Mouse (Mus musculus) right cerebral cortex, postnatal 4 days (tissue): ENCODE results near the gene Cdk19.
"Not testable (repeated sequence)": the region's sequence is repeated elsewhere in the genome, so short reads cannot be mapped to it uniquely, and the experiment has no call there.

Experiments used
- DNase-seq: peaks from one replicate; pipeline ENCODE4 v3.0.0-alpha.2; 2022

Cdk19 gene

DNA sequence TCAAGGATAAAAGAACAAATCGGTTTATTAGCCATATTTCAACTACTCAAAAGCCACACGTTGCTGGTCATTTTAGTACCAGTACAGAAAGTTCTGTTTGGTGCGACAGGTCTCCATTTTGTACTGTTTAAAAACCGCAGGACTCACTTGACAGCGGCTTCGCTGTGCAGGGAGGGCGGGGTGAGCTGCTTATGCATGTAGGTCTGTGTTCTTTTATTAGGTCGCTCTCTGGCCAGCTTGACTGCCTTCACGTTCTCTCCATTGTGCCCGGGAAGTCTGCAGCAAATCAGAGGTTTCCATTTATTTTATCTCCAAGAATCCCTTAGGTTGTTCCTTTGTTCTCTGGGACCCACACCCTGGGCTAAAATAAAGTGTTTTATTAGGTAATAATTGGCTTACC, 152.4 kb downstream of the Cdk19 start:
- no peak for DNase-seq

DNA sequence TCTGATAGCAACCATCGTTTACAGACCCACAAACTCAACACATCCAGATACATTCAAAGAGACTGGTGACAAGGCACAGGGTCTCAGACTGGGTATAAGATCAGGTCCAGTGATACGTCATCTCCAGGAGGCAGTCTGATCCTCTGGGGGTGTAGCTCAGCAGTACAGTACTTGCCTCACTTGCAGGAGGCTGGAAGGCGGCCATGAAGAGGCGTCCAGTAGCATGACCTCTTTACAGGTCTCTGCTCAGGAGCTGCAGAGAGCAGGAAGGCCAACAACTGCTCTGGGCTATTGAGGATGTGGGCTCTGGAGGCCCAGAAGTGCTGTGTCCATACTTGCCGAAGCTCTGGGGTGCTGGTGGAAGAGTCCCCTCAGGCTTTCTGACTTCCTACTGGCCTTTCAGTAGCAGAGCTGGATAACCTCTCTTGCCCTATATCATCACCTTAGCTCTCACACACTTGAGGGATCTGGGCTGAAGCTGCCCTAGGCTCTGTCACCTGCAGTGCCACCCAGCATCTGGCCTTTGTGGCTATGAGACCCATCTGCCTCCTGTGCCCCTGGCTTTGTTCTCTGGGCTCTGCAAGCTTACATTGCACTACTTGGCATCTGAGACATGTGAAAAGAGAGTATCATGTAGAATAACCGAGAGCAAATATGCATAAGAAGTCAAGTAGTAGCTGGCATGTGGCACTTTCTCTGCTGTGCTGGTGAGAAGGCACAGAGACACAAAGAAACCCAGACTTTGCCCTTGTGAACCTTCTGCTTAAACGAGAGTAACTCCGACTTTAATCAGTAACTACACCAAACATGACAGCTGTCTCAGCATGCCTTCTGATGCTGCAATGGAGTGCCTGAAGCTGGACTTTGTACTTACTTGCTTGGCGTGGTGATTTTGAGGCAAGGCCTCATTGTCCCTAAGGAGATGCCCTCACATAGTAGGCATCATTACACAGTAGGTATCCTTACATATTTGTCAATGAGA, 155.1 kb downstream of the Cdk19 start:
- DNase-seq = no peak

DNA sequence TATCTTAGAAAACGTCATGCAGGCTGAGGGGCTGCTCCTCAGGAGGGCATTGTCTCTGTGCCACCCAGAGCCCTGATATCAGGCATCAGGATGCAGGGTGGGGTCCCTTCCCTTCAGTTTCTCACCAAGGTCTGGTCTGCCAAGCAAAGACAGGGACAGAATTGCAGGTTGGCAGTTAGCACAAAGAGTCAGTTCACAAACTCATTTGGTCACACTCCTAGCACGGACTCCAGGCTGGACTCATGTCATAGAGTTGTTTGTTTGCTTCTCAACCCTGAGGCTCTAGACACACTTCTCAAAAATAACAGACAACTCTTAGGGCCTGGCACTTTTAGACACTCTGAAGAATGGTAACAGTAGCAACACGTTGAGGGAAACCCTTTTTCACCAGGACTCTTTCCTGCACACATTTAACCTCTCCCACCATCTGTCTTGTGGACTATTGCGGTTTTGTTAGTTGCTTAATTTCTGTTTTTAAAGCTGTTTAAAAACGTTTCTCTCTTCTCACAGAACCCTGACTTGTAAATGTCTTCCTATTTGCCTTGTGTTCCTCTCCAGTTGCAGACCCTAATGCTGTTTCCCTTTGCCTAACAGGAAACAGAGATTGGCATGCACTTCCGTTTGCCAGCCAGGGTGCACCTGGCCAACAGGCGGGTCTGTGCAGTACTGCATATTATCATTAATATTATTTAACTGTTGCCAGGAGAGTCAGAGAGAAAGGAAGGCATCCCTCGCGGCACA, 158.1 kb downstream of the Cdk19 start:
- DNase-seq = no peak

DNA sequence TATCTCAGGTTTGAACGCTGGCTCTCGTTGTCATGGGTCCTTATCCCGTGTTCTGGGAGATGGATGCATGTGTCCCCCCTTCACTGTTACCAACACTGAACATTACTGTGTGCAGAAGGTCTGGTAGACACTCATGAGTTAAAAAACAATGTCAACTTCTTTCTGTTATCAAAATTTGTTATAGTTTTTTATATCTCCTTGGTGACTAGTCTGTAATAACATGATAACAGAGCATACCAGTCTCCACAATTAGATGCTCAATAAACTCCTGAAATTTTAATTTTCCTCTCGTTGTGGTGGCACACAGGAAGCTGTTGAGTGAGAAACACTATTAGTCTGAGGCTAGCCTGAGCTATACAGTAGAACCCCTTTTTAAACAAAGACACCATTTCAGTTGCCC, 159.1 kb downstream of the Cdk19 start:
- DNase-seq = no peak

DNA sequence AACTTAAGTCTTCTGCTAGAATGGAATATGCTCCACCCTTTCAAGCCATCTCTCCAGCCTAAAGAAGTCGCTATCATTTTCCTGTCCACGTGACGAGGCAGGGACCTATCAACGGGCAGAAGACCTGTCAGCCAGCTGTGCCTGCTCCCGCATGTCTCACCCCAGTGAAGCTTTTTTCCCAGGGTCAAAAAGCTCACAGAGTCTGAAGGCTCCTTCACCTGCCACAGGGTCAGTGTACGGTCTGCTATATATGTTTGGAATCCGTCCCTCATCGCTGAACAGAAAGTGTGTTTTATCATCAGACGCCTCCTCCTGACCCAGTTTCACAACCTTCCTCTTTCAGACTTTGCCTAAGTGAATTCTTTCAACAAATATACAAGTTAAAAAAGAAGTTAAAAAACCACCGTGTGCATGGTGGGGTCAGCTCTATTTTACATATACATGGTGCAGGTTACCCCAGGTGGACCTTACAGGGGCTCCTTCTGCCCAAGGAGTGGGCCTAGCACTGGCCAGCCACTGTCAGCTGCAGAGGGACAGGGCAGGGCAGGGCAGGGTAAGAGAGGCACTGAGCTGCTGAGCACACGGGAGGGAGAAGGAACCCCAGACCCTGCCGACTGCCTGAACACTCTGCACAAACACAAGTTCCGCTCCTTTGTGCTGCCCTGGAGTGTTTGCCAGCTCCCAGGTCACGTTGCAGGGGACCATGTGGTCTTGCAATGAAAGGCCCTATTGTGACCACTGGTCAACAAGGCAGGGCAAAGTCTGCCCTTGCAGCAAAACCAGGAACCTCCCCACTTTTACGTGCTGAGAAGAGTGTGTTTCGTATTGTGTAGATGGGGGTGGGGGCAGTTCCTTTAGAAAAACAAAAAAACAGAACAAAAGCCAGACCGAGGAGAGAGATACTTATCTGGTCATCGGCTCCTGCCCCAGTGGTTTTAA, 160.2 kb downstream of the Cdk19 start:
- peak; percentile 51 for DNase-seq

DNA sequence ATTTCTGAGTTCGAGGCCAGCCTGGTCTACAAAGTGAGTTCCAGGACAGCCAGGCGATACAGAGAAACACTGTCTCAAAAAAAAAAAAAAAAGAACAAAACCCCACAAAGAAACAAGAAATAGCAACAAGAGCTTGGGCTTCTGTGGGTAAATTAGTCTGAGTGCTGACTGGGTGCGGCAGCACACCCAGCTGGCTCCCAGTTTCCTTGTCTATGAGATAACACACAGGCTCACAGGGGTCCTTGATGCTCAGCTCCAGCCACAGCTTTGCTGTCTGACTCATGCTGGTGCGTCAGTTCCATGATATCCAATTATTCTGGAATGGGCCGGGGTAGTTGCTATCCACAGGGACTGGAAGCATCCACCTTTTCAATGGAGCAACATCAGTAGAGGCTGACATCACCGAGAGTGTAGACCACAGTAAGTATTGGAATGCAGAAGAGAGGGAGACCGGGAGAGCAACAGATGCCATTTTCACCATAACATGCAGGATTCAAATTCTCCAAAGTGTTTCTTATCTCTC, 161.4 kb downstream of the Cdk19 start:
- no peak for DNase-seq

DNA sequence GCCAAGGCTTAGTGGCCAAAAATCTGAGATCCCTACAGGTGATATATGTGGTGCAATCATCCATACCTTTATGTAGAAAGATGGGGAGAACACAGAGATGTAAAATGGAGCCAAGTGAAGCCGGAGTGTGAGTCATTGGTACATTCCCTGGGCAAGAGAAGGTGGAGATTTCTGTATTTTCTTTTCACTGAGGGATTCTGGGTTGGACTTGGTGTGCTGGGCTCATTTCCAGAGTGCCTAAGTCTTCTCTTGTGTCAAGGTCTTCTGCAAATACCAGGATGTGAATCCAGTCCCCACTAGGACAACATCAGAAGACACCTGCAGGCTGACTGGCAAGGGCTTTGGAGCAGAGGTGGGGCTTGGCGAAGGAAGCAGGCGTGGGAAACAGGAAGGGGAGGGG, 163.4 kb downstream of the Cdk19 start:
- no peak for DNase-seq

DNA sequence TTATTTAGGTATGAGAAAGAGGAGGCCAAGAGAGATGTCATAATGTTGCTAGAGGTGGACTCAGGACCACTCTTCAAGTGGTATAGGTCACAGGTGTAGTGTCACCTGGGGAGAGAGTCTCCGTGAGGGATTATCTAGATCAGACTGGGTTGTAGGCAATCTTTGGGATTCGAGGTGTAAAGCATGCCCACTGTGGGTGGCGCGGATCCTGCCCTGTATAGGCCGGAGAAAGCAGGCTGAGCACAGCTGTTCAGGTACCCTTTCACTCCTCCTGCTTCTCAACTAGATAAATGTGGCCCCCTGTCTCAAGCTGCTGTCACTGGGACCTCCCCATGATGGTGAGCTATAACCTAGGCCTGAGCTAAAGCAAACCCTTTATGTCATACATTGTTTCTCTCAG, 171.0 kb downstream of the Cdk19 start:
- no peak for DNase-seq

DNA sequence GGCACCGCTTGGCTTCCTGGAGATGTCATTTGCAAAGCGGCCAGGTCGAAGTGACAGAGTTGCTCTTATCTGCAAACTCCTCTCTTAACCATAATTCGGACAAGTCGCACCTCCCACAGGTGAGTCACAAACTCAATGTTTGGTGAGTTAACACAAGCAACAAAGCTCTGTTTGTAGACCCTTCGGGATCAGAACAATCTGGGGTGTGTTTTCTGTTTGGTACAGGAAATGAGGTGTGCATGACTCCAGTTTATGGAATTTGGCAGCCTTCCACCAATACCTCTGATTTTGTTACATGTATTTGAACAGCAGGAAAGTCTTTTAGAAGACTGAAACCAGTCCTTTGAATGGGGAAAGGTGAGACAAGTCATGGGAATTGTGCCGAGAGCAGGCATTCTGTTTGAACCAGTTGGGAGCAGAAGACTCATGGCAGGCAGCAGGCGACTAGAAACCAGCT, 171.9 kb downstream of the Cdk19 start:
- no peak for DNase-seq

DNA sequence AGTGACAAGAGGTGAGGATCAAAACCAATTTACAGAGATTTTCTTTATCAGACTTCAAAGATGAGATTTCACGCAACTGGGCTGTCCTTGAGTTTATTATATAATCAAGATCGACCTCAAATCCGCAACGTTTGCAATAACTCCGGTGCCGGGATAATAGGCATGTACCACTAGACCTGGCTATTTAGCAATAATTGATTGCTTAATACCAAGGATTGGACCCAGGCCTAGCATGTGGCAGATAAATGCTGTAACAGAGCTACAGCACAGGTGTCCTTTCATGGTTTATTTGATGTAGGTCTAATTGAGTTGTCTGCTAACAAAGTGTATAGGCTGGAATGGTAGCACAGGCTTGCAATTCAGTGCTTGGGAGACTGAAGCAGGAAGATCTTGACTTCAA, 172.8 kb downstream of the Cdk19 start:
- no peak for DNase-seq

DNA sequence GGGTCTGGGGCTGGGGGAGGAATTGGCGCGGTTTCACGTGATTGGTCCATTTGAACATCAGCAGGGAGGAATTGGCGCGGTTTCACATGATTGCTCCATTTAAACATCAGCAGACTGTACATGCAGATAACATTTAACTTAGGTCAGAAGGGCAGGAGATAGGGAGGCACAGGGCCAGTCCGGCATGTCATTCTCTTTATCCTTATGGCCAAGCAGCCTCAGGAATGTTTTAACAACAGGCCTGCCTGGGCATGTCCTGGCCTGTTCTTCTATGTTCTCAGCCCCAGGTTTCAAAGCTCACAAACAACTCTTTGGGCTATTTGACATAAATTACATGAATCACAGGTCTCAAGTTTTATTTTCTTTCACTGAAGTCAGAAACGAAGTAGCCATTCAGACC, 173.6 kb downstream of the Cdk19 start:
- DNase-seq = not testable (repeated sequence)

DNA sequence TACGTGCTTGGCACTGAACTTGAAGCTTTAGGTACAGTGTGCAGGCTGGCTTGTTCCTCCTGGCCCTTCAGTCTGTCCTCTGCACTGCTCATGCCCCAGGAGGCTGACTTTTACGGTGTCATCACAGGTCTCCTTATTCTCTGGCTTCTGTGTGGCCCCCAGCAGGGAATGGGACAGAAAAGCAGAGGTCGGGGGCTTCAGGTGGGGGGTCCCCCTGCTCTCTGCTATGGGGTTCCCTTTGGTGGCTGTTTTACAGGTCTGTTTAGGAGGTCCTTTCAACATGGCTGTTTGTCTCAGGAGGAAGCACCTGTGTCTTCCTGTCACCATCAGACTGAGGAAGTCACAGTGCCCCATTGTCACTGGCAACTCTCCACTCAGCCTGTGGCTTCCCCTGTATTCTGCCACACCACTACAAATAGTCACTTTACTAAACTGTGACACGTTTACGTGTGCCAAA, 175.9 kb downstream of the Cdk19 start:
- no peak for DNase-seq

DNA sequence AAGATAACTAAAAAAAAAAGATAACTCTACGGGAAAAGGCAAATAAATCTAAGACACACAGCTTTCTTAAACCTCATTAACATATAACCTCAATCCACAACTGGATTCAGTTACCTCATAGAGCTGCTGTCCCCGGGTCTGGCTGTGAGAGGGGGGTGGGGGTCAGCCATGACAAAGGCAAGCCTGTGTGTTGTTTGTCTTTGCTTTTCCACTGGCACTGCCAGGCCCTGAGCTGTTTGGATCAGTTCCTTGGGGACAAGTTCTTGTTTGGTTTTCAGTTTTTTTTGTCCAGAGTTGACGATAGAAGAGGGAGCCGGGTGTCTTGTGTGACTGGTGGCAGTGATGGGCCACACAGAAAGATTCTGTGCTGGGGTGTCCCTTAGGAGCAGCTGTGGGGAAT, 177.1 kb downstream of the Cdk19 start:
- no peak for DNase-seq

DNA sequence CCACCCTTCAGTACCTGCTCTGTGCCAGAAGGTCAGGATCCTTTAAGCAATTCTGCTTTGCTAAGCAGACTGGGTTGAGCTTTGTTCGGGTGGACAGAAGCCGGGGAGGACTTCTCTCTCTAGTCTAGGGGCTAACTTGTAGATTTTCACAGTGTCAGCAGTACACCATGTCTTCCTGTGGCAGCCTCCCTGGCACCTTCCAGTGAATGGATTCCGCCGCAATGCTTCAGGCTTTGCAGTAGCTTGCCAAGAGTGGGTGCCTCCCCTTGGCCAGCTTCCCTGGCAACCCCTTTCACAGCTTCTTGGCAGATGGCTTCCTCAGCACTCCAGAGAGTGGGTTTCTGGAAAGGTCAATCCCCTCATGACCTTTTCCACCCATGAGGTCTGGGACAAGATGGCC, 180.2 kb downstream of the Cdk19 start:
- peak; percentile 61 for DNase-seq

DNA sequence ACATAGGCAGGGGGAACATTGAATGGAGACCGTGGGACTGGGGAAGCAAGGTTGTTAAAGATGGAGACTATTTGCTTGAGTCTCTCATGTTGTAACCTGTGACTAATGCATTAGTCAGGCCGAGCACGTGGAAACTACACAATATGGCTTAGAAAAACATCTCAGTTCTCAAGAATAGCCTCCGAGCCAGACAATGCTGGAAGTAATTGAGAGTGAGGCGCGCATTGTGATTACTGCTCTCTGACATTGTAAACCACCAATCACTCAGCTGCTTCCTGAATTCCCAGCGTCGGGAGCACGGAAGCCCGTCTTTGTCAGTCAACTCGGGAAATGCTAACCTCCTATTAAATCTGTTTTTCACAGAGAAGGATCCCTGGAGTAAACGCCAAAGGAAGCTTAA, 182.2 kb downstream of the Cdk19 start:
- DNase-seq = no peak

DNA sequence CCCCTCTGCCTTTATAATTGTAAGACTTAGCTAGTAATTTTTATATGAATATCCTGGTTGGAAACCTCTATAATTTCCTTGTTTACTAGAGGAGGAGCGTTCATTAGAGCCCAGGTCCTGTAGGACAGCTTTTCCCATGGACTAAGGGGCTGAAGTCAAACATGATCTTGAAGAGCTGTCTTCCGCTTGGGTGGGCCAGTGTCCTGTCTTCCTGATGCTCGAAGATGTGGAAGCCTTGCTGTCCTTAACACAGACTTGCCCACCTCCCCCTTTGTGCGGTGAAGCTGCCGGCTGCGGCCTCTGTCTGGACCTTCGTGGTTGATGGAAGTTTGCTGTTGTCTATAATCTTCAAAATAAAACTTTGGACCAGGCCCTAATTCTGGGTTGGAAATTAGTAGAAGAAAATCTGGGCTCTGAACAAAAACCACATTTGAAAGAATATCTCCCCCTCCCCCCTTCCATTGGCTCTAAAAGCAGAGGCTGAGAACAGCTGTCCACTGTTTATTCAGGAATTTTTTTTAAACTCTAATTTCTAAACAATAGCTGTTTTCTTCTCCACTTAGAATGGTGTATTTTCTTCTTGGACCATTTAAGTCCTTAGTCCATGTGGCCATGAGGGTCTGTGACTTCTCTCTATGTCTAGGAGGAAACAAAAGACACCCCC, 184.1 kb downstream of the Cdk19 start:
- DNase-seq = no peak

DNA sequence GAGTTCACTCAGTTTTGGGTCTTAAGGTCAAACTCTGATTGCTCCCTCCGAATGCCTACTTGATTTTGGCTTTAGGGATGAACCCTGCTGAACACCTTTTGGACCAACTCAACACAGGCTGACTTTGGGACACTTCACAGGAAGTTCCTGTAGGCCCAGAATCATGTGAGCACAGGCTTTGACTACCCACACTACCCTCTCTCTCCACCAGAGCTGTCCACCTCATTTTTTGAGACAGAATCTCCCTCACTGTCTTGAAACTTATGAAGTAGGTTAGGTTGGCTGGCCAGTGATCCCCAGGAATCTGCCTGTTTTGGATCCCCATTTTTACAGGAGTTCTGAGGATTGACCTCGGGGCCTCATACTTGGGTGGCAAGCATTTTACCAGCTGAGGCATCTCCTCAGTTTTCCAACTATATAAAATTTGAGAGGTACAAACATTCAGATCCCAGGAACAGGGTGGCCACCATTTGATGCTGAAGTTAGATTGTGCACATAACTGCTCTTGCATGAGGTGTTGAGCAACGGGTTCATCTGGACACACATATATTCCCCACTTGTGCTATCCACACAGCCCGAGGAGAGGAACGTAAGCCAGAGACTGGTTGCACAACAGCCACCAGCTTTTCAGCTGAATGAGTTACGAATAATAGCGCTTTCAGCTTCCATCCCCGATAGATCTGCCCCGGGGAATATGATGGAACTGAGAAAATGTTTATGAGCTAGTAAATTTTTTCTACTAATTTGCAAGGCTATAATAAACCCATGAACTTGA, 184.9 kb downstream of the Cdk19 start:
- no peak for DNase-seq

DNA sequence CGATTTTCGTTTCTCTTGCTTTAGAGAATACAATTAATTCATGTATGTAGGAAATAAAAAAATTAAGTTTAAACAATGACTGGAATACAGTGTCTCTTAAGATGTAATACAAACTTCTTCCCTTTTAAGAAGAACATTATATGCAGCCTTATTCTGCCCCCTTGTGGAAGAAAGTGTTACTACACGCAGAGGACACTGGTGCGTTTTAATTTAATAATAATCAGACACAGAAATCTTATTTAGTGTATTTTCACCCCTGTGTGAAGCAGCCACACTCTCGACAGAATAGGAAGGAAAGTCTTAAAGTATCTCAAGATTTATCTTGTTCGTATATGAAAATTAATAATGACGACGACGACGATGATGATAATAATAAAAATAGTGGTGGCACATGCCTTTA, 185.6 kb downstream of the Cdk19 start:
- peak; percentile 51 for DNase-seq

DNA sequence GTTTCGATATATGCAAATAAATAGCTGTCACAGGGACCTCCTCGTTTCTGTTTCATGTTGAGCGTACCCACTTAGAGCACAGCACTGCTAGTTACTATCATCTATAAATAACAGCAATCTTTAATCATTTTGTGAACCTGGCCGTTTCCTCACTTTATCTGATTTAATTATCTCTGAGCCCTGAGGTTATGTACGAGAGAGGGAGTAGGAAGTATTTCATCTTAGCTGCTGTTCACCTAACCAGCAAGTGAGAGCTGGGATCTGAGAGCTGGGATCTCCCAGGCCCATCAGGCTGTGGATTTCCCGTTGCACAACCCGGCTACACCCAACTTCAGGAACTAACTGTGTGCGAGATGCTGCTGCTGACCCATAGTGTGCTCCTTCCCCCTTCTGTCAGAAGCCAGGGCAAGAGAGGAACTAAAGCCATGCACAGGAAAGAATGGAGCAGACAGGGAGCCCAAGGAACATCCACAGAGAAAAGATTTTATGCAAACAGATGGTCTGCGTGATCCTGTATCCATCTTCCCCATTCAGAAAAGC, 186.3 kb downstream of the Cdk19 start:
- no peak for DNase-seq

DNA sequence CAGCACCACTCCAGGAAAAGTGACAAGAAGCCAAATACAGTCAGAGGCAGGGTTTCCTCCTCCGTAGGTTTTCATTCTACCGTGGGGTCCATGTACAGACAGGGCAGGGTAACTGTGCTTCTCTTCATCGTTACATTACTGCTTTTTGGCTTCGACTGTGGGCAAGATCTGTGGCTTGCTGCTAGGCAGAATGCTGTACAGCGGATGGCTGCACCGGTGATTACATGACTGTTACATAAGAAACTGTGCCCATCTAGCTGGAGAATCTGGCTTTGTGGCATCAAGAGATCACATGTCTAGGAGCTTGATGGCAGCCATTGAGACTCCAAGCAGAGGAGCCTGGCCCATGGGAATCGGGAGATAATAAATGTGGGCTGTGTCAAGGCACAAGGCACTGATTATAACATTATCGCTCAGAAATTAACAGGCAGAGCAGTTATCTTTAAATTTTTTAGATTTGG, 187.0 kb downstream of the Cdk19 start:
- no peak for DNase-seq

DNA sequence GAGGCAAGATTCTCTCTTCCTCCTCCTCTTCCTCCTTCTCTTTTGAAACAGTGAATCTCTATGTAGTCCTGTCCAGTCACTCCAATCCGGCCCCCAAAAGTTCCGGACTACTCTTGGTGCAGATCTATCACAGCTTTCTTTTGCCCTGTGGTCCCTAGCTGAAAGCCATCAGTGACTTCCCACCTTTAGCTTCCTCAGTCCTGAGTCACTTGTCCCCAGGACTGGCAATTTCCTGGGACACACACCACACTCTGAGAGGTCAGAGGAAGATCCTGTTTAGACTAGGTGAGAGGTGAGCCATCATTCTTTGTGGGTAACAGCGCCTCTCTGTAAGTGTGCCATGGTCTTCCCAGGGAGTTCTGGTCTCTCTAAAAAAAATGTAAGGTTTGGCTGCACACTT, 187.6 kb downstream of the Cdk19 start:
- no peak for DNase-seq
